Mouse (Mus musculus) midbrain, postnatal 0 days (tissue): ENCODE results near the gene Ambra1. TPM values are rescaled to one million over a fixed set of nuclear protein-coding genes. Genes with fewer than 3 reads are reported as not detected.

Experiments
- ATAC-seq: fragments of 200-750 bp; cut with Nextera tagmentation; 2 replicates; pipeline ENCODE4 v1.8.0; 2017; ENCODE audit warnings: moderate number of reproducible peaks, mild to moderate bottlenecking, moderate TSS enrichment, moderate library complexity; ENCODE audit not compliant: low FRiP score
- DNase-seq: peaks from one replicate; pipeline ENCODE4 v3.0.0-alpha.2; 2015; ENCODE audit warnings: low spot score
- H3K27ac ChIP-seq: fragments of 300-500 bp; sonication (generic); 2 replicates; pipeline ENCODE4 v1.5.1; 2014; ENCODE audit warnings: low read depth, mild to moderate bottlenecking, low read length, mixed read lengths
- H3K27me3 ChIP-seq: fragments of 300-500 bp; sonication (generic); 2 replicates; pipeline ENCODE4 v1.6.1; 2014; ENCODE audit warnings: low read length, control low read depth, mixed read lengths; ENCODE audit not compliant: insufficient read depth
- H3K36me3 ChIP-seq: fragments of 300-500 bp; sonication (generic); 2 replicates; pipeline ENCODE4 v1.6.1; 2014; ENCODE audit warnings: low read length, control low read depth, mixed read lengths; ENCODE audit not compliant: insufficient read depth
- H3K4me1 ChIP-seq: fragments of 300-500 bp; sonication (generic); 2 replicates; pipeline ENCODE4 v1.6.1; 2014; ENCODE audit warnings: mild to moderate bottlenecking, control low read depth, antibody characterized with exemption, low read length, mixed read lengths; ENCODE audit not compliant: insufficient read depth
- H3K4me2 ChIP-seq: fragments of 300-500 bp; sonication (generic); 2 replicates; pipeline ENCODE4 v1.6.1; 2014; ENCODE audit warnings: low read depth, mild to moderate bottlenecking, low read length, mixed read lengths; ENCODE audit not compliant: poor library complexity, severe bottlenecking
- H3K4me3 ChIP-seq: fragments of 300-500 bp; sonication (generic); 2 replicates; pipeline ENCODE4 v1.5.1; 2014; ENCODE audit warnings: low read depth, mild to moderate bottlenecking, low read length, moderate library complexity
- H3K9ac ChIP-seq: fragments of 300-500 bp; sonication (generic); replicated peaks from 2 replicates; pipeline ENCODE4 v1.6.1; 2014; ENCODE audit warnings: mild to moderate bottlenecking, low read length, moderate library complexity, mixed read lengths; ENCODE audit not compliant: poor library complexity, severe bottlenecking
- H3K9me3 ChIP-seq: fragments of 300-500 bp; sonication (generic); 2 replicates; pipeline ENCODE4 v1.6.1; 2016; ENCODE audit warnings: low read length, control low read depth
- CTCF ChIP-seq: IDR thresholded peaks from 2 replicates; pipeline ENCODE4 v1.5.1; 2016; ENCODE audit warnings: antibody characterized with exemption, mild to moderate bottlenecking
- WGBS: fragments of 180-500 bp; shearing (Covaris S2); extraction: QIAGEN DNeasy Blood & Tissue Kit; methylation state at CpG from one replicate; pipeline ENCODE4 v1.1.7; 2014; 5-methylcytosine and 5-hydroxymethylcytosine counted together
- polyA plus RNA-seq: library from polyadenylated mRNA; unstranded; fragments of >200 nt; fragmentation: Nextera tagmentation; extraction: Ambion mirVana; gene quantifications from 2 replicates; pipeline ENCODE4 v1.2.1, GENCODE M21; 2015
- total RNA-seq: library from RNA; depleted of rRNA; stranded (reverse); fragments of >200 nt; gene quantifications from 2 replicates; pipeline ENCODE4 v1.2.3, GENCODE M21; 2014

The Ambra1 gene
- total and polyA plus RNA-seq, 2 experiments from 2014 or later: 19.3 to 59.5 TPM

DNA sequence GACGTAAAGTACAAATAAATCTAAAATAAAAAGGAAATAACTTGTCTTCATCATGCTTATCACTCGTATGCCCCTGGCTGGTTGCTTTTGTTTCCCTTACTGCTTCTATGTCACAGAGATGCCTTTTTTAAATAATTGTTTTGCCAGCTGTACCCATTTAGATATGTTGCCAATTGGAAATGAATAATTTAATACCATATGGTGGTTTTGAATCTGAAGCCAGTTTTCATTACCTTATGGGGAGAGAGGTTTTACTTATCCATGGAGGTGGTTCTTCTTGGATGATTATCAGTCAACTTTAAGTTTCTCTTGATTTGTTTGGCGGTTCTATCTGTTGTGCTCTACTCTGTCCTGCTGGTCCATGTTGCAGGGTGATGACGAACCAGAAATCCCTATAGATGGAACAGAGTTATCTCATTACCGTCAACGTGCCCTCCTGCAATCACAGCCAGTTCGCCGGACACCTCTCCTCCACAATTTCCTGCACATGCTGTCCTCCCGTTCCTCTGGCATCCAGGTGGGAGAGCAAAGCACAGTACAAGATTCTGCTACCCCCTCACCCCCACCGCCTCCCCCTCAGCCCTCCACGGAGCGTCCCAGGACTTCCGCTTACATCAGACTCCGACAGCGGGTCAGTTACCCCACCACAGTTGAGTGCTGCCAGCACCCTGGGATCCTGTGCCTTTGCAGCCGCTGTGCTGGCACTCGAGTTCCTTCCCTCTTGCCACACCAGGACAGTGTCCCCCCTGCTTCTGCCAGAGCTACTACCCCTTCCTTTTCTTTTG lies 42.2 kb downstream of the Ambra1 start:
- no peak for TF ChIP-seq CTCF
- H3K36me3 ChIP-seq: peaks cover 27% of the 10 kb centered on the region
- H3K27ac ChIP-seq: no peak overlapping the region
- H3K9ac ChIP-seq: no peak overlapping the region
- no peak overlapping the region for H3K4me3 ChIP-seq
- DNase-seq: no peak
- no peaks in the 10 kb centered on the region for H3K27me3 ChIP-seq
- H3K9me3 ChIP-seq: no peaks in the 10 kb centered on the region
- H3K4me2 ChIP-seq: no peak overlapping the region
- ATAC-seq: no peak
- 96% methylated on average over 17 of the region's 17 CpGs for WGBS
- no peaks in the 10 kb centered on the region for H3K4me1 ChIP-seq

DNA sequence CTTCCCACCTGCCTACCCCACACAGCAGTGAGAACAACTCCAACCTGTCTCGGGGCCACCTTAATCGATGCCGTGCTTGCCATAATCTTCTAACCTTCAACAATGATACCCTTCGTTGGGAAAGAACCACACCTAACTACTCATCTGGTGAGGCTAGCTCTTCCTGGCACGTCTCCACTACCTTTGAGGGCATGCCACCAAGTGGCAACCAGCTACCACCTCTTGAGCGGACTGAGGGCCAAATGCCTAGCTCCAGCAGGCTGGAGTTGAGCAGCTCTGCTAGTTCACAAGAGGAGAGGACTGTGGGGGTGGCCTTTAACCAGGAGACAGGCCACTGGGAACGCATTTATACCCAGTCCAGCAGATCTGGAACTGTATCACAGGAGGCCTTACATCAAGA lies 43.4 kb downstream of the Ambra1 start:
- Histone ChIP-seq H3K9ac (no peak overlapping the region), H3K27me3 (no peaks in the 10 kb centered on the region), H3K4me3 (no peak overlapping the region), H3K9me3 (no peaks in the 10 kb centered on the region), H3K27ac (no peak overlapping the region), H3K36me3 (peaks cover 27% of the 10 kb centered on the region), H3K4me1 (no peaks in the 10 kb centered on the region), H3K4me2 (no peak overlapping the region)
- ATAC-seq: no peak
- no peak for TF ChIP-seq CTCF
- WGBS: 96% methylated on average over 7 of the region's 7 CpGs
- no peak for DNase-seq

DNA sequence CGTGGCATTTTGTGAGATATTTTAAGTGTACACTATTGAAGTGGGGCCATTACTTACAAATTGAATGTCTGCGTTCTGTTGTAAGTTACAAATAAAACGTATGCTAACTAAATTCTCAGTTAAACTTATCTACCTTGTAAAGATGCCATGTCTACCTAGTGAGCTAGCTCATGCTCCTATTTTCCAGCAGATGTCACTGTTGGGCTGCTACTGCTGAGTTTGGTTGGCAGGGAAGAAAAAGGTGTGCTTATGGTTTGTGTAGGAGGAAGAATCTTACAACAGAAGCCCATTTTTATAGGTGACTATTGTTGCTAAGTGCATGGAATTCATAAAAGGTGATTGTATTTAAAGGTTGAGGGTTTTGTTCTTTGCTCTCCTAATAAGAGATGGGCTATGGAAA lies 49.2 kb downstream of the Ambra1 start:
- H3K36me3 ChIP-seq: no peaks in the 10 kb centered on the region
- no peak overlapping the region for H3K9ac ChIP-seq
- no peak overlapping the region for H3K4me3 ChIP-seq
- H3K4me2 ChIP-seq: no peak overlapping the region
- peak; percentile 94 for TF ChIP-seq CTCF
- no peaks in the 10 kb centered on the region for H3K27me3 ChIP-seq
- no peak overlapping the region for H3K27ac ChIP-seq
- WGBS: 64% methylated on average over 3 of the region's 3 CpGs
- DNase-seq: peak; percentile 68
- H3K9me3 ChIP-seq: no peaks in the 10 kb centered on the region
- no peaks in the 10 kb centered on the region for H3K4me1 ChIP-seq
- ATAC-seq: no peak

DNA sequence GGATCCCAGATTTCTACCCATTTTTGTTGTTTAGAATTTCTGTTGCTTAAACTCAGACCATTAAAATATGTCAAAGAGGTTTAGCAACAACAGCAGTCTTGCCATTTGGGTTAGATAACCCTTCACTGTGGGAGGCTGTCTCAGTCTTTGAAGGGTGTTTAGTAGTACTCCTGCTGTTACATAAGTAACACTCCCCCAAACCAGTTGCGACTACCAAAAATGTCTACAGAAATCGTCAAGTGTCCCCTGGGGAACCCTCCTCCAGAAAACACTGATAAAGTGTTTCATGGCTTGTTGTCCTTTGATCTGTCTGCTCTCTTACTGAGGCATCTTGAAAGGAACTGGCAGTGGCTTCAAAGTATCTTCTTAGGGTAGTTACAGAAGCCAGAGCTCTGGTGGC lies 61.7 kb downstream of the Ambra1 start:
- no peak for ATAC-seq
- Histone ChIP-seq H3K9ac (no peak overlapping the region), H3K27me3 (no peaks in the 10 kb centered on the region), H3K4me1 (peaks cover 7% of the 10 kb centered on the region; the same call in 1 of the 2 replicates), H3K36me3 (no peaks in the 10 kb centered on the region), H3K4me2 (no peak overlapping the region), H3K4me3 (no peak overlapping the region), H3K9me3 (no peaks in the 10 kb centered on the region), H3K27ac (no peak overlapping the region)
- 39% methylated on average over 2 of the region's 2 CpGs for WGBS
- TF ChIP-seq CTCF: no peak
- no peak for DNase-seq

DNA sequence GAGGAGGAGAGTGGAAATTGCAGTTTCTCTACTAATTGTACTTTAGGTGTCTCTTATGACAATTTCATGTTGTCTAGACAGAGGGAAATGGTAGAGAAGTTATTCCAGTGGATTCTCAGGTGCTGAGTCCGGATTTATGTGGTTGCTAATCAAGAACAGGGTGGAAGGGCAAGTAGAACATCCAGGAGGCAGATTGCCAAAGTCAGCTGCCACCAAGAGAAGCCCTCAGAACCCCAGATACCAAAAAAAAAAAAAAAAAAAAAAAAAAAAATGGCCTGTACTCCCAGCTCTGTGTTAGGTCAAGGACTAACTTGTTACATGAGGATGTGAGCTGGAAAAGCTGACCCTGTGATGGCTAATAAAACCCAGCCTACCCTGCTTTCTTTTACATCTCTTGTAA lies 62.4 kb downstream of the Ambra1 start:
- no peak for DNase-seq
- WGBS: 96% methylated on average over 1 of the region's 1 CpGs
- H3K9ac ChIP-seq: no peak overlapping the region
- H3K4me2 ChIP-seq: no peak overlapping the region
- peaks cover 7% of the 10 kb centered on the region; the same call in 1 of the 2 replicates for H3K4me1 ChIP-seq
- no peak overlapping the region for H3K27ac ChIP-seq
- ATAC-seq: no peak
- TF ChIP-seq CTCF: no peak
- H3K36me3 ChIP-seq: no peaks in the 10 kb centered on the region
- no peaks in the 10 kb centered on the region for H3K9me3 ChIP-seq
- no peaks in the 10 kb centered on the region for H3K27me3 ChIP-seq
- H3K4me3 ChIP-seq: no peak overlapping the region

DNA sequence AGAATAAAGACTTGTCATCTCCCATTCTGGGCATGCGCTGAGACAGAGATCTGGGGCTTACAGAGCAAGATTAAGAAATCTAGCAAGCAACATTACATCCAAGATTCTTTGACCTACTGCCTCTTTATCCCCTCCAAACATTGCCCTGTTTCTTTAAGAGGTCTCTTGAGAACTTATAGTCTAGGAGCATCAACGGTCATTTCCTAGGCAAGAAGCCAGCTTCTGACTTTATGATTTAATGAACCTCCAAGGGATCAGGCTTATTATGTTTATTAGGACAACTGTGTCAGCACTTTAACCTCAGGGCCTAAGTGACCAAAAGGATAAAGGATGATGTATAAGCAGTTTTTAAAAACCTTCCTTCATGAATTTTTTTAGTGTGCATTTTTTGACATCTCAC lies 64.5 kb downstream of the Ambra1 start:
- Histone ChIP-seq H3K4me2 (no peak overlapping the region), H3K27ac (no peak overlapping the region), H3K4me1 (peaks cover 7% of the 10 kb centered on the region; the same call in 1 of the 2 replicates), H3K4me3 (no peak overlapping the region), H3K9me3 (no peaks in the 10 kb centered on the region), H3K9ac (no peak overlapping the region), H3K27me3 (no peaks in the 10 kb centered on the region), H3K36me3 (no peaks in the 10 kb centered on the region)
- no peak for TF ChIP-seq CTCF
- ATAC-seq: no peak
- peak; percentile 8 for DNase-seq
- 42% methylated on average over 2 of the region's 2 CpGs for WGBS
